Mouse (Mus musculus): ENCODE measurements around the gene Ccdc86.

- TF ChIP-seq POLR2A (IDR thresholded peaks at IDR 0.05; ENCODE audit: extremely low read depth, insufficient read depth, low read length) (no peak), CTCF (IDR thresholded peaks at IDR 0.05; ENCODE audit: low read depth, low read length) (no peak)
Measured at GRCm38 (mm10) chr19:10930641-10931040, 18.4 kb downstream of the Ccdc86 start.
